Mouse (Mus musculus) cerebellum, adult (tissue): Measurements from ENCODE around the gene Ddx23.
A peak's percentile ranks its signal among the peaks of the same experiment; 100 is the strongest.

ENCODE experiments used
- ATAC-seq: cut with Nextera tagmentation; 2 replicates; pipeline ENCODE4 v1.9.2; 2017; ENCODE audit warnings: mild to moderate bottlenecking, moderate library complexity, mixed read lengths; ENCODE audit not compliant: insufficient number of reproducible peaks, low FRiP score, low TSS enrichment

Gene Ddx23

DNA sequence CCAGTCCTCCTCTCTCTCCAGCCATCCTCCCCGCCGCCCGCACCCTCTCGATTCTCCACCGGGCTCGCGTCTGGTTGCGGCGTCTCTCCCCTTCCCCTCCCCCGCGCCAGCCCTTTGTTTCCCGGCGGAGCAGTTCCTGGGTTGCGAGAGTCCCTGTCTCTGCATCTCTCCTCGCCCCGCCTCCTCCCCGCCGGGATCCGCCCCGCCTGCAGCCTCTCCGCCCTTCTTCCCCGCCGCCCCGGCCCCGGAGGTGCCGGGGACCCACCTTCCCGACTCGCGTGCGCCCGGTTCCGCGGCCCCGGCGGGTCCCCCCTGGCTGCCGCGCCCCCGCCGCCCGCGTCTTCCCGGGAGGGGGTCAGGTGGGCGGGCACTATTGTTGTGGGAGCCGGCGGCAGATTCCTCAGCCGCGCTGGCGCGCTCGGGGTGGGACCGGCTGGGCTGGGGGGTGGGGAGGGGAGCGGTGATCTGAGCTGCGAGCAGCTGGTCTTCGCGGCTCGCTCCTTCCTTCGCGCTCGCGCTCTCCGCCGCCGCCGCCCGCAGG lies 28.1 kb downstream of the Ddx23 start:
- 0 out of 2 replicates have a peak, but pooled peaks have one; percentile 36 for ATAC-seq

DNA sequence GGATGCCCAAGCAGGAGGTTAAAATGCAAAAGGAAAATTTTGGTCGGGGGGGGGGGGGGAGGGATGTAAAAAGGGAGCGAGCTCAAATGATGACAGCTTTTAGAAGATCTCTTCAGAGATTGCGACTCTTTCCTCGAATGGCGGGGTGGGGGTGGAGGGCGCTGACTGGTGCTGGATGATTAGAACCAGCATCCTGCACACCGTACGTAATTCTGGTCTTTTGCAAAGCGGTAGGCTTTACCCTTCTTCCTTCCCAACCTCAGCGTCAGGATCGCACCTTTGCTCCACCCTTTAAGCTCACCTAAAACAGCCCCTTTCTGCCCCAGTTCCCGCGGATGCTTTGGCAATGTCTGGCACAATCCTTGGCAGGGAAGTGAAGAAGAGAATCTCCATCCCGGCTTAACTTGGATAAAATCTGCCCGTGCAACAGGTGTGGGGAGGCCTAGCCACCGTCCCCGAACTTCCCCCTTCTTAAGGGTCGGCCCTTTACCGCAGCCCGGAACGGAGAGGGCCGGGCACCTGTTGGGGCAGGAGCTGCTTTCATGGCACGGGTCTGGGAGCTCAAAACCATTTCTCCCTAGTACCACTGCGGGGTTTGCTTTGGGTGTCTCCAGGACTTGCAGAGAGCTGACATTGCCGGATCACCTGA lies 28.7 kb downstream of the Ddx23 start:
- no peak for ATAC-seq

DNA sequence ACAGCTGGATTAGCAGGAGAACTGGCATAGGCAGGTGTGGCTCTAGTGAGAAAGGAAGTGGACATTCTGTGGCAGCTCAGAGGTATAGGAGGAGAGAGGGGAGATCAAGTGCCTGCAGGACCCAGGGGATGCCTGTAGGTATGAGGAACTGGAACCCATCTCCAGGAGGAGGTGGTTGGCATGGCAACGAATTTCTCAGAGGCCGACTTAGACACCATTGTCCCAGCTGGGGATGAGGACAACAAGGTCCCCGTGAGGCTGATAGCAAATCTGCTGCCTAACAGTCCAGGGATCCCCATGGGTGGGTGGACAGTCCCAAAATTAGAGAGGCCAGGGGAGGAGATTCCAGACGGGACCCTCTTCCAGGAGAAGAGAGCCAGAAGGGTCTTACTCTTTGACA lies 29.8 kb downstream of the Ddx23 start:
- ATAC-seq: no peak

DNA sequence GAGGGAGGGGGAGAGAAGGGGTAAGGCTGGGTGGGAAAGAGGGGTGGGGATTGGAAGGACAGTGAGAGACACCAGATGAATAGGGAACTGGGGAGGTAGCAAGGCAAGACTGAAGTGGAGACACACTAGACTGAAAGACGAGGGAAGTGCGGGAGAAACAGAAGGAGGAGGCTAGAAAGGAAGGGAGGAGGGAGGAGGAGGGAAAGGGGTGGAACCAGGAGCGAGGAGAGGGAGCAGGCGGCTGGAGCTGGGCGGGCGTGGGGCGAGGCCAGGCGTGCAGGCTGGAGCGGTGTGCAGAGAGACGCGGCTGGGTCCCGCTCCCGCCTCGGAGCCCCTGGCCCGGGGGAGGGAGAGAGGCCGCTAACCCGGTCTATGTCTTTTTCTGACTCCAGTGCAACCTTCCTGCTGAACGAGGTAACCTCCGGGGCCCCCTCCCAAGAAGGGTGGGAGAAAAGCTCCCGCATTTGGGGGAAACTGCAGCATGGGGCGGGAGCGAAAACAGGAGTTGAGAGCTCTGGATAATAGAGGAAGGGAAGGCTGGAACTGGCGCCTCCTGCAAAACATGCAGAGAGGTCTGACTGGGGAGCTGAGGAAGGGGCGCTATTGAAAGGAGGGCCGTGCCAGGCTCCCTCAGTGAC lies 30.5 kb downstream of the Ddx23 start:
- no peak for ATAC-seq

- ATAC-seq: no peak
These were observed 31.2 kb downstream of the Ddx23 start for GRCm38 (mm10) chr15:98631493-98631892.

DNA sequence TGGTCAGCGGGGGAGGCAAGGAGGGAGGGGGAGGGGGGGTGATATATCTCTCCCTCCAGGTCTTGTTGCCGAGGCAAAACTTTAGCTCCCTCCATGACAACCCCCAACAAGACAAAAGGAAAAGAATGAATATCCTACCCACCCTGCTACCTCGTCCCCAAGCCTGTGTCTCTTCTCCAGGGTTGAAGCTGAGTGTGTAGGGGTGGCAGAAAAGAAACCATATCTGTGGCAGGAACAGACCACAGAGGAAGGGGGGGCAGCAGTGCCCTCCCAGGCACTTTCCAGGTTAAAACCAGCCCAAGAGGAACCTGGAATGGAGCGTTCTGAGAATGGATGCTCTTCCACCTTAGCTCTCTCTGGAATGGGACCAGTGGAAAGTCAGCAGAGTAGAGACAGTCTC lies 32.2 kb downstream of the Ddx23 start, which contains the start of gene Cacnb3:
TSS of gene Cacnb3 (plus strand) at position 301 of the 400 bp plus-strand sequence.
- no peak for ATAC-seq

GRCm38 (mm10) chr15:98629464-98629863 lies 33.2 kb downstream of the Ddx23 start:
- no peak for ATAC-seq

DNA sequence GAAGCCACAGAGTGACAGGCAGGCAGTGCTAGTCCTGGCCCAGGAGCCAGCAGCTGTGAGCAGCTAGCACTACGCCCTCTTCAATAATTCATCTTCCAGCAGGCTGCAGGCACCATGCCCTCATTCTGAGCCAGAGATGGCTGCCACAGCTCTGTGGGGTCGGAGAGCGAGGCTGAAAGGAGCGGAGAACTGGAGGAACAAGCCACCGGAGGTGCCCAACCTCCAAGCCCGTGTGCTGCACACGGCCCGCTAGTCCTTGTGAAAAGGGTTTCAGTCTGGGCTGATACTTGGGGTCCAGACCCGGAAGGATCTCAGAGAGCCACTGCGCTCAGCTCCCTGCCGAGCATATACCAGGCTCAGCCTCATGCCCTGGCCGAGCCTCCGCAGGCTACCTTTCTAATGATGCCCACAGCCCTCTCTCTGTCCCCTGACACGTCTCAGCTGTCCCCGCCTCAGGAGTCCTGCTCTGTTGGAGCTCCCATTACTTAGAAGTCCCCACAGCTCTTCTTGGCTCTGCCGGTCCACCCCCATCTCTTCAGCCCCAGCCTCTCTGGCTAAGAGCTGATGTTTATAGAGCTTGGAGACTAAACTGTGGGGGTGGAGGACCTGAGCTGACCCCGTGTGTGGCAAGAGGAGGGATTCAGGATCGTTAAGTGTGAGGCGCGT lies 34.0 kb downstream of the Ddx23 start:
- no peak for ATAC-seq

GRCm38 (mm10) chr15:98626487-98627212 lies 36.0 kb downstream of the Ddx23 start:
- no peak for ATAC-seq

GRCm38 (mm10) chr15:98626078-98626477 lies 36.6 kb downstream of the Ddx23 start:
- ATAC-seq: no peak

DNA sequence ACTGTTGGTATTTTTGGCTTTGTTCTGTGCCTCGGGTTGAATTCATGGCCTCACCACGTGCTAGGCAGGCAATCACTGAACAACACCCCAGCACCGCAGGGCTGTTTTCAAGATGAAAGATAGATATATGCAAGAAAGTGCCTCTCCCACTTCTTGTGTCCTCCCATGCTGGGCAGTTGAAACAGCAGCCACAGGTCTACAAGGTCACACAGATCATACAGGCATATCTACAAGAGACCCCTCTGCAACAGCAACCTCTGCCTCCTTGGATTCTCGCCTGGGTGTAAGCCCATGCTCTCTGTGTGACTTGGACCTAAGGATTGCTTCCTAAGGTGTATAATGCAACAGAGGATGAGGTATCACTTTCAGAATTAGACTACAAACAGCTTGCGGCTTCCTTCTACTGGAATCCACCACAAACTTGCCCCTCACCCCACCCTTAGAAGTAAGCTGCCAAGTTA lies 39.3 kb downstream of the Ddx23 start:
- ATAC-seq: no peak

DNA sequence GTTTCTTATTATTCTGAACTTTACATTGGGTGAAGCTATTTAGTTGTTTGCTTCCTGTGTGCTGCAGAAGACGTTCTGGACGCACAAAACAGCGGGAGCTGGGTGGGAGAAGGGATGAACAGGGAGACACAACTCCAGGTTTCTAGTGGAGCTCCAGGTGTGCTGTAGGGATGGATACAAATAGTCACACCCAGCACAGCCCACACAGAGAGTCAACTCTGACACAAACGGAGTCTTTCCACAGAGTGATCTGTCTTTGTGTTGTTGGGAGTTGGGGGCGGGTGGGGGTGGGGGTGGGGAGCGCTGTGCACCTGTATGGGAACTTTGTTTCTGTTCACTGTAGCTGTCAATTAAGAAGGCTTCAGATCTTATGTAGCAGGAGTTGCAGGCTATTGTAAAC lies 40.0 kb downstream of the Ddx23 start:
- no peak for ATAC-seq

GRCm38 (mm10) chr15:98622199-98622598 lies 40.5 kb downstream of the Ddx23 start:
- ATAC-seq: no peak

GRCm38 (mm10) chr15:98617176-98617537 lies 45.5 kb downstream of the Ddx23 start:
- no peak; the same call in 1 of the 2 replicates for ATAC-seq

DNA sequence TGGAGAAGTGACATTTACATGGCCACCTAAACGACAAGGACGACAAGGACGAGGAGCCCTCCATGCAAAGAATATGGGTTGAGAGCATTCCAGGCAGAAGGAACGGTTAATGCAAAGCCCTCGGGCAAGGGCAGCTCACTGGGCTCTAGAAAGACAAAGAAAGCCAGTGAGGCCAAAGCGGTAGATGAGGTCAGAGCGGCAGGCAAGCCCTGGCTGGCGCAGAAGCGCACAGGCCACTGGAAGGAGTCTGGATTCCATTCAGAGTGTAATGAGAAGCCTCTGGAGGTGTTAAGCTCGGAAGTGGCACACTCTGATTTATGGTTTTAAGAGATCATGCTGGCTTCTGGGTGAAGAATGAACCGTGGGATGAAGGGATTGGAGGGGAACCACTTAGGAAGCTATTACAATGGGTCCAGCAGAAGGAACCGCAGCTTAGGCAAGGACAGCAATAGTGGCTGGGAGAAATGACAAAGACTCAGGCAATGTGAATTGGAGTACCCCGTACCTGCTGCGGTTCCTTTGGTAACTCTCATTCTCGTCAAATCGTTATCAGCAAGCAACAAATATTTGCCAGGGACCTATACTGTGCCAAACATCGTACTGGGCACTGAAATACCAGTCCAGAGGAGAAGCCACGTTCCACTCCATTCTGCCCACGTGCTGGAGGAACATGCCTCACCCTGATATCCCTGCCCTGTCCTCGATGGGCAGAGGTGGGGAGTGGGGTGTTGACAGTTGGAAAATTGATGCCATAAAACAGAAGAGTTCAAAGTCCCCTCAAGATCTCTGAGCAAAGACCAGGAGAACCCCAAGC lies 46.1 kb downstream of the Ddx23 start:
- ATAC-seq: no peak

DNA sequence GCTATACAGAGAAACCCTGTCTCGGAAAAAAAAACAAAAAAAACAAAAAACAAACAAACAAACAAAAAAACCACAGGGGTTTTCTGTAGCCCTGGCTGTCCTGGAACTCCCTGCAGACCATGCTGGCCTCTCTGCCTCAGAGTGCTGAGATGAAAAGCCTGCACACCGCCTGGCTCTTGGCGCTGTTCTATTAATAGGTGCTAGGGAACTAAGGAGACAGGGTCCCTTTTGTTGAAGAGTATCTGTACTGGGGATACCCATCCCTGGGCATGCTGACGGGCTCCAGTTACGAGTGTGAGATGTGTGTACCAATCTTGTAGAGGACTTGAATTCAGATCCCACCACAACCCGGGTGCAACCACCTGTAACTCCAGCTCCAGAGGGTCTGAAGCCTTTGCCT lies 46.9 kb downstream of the Ddx23 start:
- ATAC-seq: no peak

DNA sequence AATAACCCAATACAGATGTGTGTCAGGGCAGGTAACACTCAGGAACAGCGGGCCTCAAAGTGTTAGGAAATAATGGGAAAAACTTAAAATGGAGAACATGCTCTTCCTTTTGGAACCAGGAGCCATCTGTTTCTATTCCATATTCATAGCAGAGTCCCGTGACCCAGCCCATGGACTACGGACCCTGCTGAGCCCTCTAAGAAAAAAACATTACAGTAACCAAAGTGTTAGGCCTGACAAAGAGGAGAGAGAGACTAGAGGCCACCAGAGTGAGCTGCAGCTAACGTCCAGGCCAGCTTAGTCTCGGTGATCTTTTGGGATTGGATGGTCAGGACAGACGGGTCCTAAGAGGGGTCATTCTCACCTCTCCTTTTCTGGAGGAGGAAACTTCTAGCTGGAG lies 47.7 kb downstream of the Ddx23 start:
- no peak for ATAC-seq

DNA sequence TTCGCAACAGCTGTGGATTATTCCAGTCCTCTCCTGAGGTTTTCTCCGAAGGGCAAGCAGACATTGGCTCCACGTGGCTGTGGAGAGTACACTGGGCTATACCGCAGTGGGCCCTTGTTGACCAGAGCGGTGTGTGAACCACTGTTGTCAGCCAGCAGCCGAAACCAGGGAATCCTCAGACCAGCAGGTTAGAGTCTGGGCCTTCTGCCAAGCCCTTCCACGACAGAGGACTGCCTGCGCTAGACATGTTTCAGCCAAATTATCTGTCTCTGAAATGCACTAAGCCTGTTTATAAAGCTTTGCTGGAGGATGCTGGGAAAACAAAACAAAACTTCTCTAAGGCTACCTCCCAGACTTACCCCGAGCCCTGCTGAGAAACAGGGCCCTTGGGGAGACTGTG lies 48.1 kb downstream of the Ddx23 start:
- 0 out of 2 replicates have a peak, but pooled peaks have one; percentile 56 for ATAC-seq

GRCm38 (mm10) chr15:98612229-98612628 lies 50.5 kb downstream of the Ddx23 start:
- no peak for ATAC-seq

DNA sequence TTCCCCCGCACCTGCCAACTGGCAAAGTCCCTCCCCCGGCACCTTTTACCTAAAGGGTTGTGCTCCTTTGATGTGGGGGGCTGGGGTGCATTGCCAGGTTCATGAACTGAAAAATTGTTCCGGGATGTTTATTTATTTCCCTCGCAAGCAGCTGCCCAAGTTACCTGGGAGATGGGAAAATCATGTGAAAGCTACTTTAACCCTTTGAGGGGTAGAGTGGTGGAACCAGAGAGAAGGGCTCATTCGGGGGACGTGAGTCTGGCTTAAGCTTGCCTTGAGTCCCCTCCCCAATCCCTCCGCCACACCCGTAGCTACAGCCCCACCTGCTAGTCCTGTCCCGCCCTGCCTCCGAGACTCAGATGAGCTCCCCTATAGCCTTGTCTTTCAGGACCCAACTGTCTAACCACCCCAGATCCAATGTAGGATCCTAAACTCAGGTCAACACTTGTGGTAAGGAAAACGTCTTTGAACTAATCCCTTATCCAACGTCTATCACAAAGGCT lies 52.5 kb downstream of the Ddx23 start:
- ATAC-seq: no peak
